Mouse (Mus musculus): ENCODE data around the gene Prss47. TPM values are rescaled to one million over a fixed set of nuclear protein-coding genes. Genes with fewer than 3 reads are reported as not detected.

Gene Prss47
- not detected for total RNA-seq (2022)

DNA sequence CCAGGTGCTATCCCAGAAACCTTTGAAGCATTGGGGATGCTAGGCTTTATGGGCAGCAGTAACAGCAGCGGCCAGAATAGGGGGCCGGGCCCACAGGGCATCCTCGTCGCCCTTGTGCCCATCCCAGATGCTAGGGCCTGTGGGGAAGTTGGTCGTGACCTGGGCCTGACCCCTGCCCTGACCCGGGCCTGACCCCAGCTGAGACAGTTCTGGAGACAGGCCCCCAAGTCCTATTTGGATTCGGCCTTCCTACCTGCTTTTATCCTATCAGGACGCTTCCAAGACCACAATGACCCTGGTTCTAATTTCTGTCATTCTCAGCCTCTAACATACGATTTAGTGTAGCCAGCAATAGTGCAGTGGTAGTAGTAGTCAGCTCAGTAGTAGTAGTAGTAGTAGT lies at the start of gene Prss47:
Gene Prss47, minus strand, starts transcription at position 101 of the 400 bp plus-strand sequence.
- no peak for DNase-seq (ENCODE audit: low spot score in 2 of 2)

DNA sequence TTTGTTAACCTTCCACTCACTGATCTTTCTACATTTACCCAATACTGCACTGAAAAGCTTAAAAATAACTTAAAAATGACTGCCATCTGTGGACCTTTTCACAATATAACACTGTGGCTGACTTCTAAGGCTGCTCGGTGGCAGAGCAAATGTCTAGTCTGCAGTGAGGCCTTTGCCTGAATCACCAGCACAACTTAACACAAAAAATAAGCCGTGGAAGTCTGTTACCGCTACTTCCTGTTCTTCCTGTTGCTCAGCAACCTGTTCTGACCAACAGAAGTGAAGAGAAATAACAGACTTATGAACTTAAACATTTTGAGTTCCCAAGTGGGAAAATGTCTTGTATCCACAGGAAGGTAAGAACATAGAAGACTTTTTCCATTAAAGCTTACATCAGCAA lies 48.7 kb upstream of the Prss47 start:
- DNase-seq (ENCODE audit: low spot score in 2 of 2) = no peak

DNA sequence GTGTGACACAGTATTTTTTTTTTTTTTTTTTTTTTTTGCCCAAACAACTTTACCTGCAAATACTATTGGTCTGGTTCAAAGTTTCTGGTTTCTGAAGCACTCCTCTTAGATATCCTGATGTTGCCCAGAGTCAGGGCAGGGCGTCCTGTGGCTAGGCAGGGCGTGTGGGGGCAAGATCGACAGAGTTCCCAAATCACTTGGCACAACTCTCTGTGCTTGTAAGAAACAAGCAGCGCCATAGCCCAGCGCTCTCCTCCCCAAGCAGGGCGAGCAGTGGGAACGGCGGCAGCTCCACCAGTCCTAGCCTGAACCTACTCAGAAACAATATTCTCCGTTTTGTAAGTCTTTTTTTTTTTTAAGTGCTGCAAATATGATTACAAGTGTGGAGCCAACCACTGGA lies 48.1 kb upstream of the Prss47 start:
- no peak for DNase-seq (ENCODE audit: low spot score in 2 of 2)

DNA sequence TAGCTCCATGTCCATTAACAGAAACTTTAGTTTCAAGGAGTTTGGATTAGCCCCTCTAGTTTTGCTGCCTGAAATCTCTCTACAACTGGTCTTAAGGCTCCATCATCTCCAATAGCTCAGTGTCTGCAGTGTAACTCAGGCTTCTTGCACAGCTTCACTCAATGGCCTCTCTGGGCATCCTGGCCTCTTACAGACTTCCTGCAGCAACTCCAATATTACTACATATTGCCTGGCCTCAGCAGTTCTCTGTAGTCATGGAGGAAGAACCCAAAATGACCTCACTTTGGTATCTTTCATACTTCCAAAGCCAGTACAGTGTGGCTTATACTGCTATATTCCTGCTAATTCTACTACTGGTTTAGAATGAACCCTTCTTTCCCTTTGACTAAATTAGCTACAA lies 44.5 kb upstream of the Prss47 start:
- DNase-seq (ENCODE audit: low spot score in 2 of 2) = no peak

DNA sequence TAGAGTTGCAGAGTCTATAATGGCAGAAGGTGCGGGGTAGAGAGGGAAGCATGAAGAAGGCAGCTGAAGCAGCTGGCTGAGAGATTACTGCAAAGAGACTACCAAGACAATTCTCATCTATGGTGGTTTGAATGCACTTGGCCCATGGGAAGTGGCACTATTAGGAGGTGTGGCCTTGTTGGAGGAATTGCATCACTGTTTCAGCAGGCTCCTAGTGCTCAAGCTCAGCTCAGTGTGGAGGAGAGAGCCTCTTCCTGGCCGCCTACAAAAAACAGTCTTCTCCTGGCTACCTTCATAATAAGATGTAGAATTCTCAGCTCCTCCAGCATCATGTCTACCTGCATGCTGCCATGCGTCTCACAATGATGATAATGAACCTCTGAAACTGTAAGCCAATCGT lies 43.4 kb upstream of the Prss47 start:
- DNase-seq (ENCODE audit: low spot score in 2 of 2) = no peak

DNA sequence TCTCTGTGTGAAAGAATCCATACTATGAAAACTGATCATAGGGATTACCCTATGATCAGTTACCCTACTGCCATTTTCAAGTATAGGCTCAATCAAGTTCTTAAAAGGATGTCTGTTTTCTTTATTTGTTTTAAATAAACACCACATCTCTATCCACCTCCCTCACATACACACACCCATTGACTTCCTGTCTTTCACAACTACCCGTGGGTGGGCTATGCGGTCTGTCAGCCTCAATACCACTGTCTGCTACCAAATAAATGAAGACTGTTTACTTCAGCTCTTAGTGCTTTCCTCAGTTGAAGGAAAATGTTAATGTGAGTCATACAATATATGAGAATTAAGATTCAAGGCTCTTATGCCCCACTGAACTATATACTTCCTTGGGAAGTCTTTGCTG lies 17.4 kb upstream of the Prss47 start:
- no peak for DNase-seq (ENCODE audit: low spot score in 2 of 2)

DNA sequence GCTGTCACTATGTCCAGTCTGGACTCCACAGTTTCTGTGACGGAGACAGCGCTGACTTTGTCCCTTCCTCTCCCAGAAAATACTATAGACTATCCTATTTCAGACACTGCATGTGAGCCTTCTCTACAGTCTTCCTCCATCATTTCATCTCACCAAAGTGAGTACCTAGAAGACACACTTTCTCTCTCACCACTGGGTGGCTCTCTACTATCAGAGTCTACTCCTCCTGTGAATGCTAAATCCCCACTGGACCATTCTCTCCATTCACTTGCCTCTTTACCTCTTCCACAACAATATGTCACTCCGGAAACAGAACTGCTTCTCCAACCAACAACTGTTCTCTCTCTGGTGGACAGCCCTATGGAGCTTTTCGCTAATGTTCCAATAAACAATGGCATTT lies 17.5 kb downstream of the Prss47 start:
- DNase-seq (ENCODE audit: low spot score in 2 of 2) = no peak

DNA sequence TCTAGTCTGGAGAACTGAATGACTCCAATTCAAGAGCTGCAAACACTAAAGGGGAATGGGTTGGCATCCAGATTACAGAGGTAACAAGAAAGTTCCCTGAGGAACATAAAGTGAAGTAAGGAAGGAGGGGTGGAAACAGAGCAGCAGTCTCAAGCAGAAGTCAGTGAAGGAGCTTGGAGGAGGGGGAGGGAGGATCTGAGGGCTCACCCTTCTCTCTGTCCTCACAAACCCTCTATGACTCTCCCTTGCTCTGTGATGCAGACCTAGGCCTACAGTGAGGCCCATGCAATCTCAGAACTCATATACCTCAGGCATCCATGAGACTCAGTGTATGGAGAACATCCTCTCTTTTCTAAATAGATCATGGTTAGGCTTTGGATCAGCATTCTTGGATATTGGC lies 19.8 kb downstream of the Prss47 start, which contains the start of gene Spata31d1c:
Gene Spata31d1c, plus strand, starts transcription at position 301 of the 400 bp plus-strand sequence.
- no peak for DNase-seq (ENCODE audit: low spot score in 2 of 2)

DNA sequence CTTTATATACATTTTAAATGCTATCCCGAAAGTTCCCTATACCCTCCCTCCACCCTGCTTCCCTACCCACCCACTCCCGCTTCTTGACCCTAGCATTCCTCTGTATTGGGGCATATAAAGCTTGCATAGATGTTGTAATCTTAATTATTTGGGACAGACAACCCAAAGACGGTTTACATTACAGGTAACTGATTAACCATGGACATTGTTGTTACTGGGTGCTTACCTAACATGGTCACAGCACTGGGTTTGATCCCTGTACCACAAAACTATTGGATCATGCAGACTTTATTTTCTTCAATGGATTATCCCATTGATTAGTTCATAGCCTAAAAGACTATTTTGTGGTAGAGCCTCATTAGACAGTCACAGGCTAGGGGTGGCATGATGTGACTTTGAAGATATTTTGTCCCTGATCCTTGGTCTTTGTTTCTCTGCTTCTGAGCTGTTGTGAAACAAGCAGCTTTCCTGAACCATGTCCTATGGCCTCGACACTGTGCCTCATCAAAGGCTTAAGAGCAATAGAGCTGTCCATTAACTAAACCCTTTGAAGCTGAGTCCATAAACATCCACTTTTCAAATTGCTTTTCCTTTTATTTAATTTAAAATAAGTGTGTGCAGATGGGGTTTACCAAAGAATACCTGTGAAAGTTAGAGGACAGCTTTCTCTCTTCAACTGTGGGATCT lies 41.4 kb downstream of the Prss47 start:
- DNase-seq (ENCODE audit: low spot score in 2 of 2) = no peak

DNA sequence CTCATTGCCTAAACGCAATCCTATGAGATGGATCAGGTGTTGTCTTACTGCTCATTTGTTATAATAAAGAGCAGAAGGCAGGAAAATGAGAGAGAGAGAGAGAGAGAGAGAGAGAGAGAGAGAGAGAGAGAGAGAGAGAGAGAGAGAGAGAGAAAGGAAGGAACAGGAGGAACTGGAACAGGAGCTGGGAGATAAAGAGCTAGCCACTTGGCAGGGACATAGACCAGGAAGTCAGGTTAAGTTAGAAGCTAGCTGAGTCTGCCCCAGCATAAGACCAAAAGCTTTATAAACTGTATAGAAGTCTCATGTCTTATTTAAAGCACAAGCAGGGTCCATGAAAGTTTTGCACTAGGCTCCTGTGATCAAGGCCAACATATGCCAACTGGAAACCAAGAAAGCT lies 44.6 kb downstream of the Prss47 start:
- DNase-seq (ENCODE audit: low spot score in 2 of 2) = no peak

DNA sequence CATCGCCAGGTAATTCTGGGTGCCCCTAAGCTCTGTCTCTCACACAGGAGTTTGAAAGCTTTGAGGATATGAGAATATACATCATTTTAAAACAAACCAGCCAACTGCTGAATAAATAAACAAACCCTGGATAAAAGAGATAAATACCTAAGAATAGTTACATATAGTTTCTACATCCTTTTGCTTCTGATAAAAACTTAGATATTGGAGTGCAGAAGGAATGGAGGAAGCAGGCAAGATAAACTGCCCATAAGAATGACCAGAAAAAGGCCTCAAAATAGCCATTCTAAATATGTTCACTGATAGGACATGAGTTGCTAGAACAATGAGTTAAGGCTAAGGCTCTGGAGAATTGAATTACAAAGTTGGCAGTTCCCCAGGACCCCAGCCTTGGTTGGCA lies 45.8 kb downstream of the Prss47 start:
- DNase-seq (ENCODE audit: low spot score in 2 of 2) = no peak

DNA sequence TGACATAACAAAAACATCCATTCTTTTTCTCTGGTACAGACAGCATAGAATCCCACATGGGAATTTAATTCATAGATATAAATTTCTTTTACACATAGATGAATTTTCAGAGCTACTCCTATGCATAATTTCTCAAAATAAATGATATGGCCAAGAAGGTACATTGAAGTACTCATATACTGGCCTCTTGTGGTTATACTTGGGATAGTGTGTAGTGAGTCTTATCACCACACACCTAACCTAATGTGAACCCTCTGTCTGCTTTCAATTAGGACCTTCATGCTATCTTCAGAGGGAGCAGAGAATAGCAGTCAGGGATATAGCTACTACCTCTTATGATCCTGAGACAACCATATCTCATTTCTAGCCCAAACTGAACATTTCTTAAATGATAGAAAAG lies 47.1 kb downstream of the Prss47 start:
- no peak for DNase-seq (ENCODE audit: low spot score in 2 of 2)

Other genes starting within 250 kb of the Prss47 start
- gene Cntnap3, start 148.8 kb downstream of the Prss47 start, total RNA-seq (2022) = under 1 TPM in 1 of 4 experiments, not detected in 3; 0.05 TPM
- not detected for gene Spata31, start 135.4 kb downstream of the Prss47 start, total RNA-seq (2022)
- gene Spata31d1c, start 19.7 kb downstream of the Prss47 start, total RNA-seq (2022) = not detected
- 1 to 10 TPM; 6.2 to 7.8 (median 6.6) TPM for gene Mfsd14b, start 60.2 kb upstream of the Prss47 start, total RNA-seq (2022)
- not detected for gene Olfr465-ps1, start 85.3 kb upstream of the Prss47 start, total RNA-seq (2022)
- gene Olfr466, start 97.5 kb upstream of the Prss47 start, total RNA-seq (2022) = not detected
- gene Nlrp4f, start 153.2 kb upstream of the Prss47 start, total RNA-seq (2022) = not detected
- gene Gm10775, start 206.8 kb upstream of the Prss47 start, total RNA-seq (2022) = not detected
- 10 to 100 TPM in 3 of 4 experiments, 1 to 10 TPM in 1; 9.9 to 12.9 (median 11.1) TPM for gene Zfp369, start 226.1 kb upstream of the Prss47 start, total RNA-seq (2022)

Measured in gastrocnemius, adult 8-10 months (tissue).